Mouse (Mus musculus) midbrain, embryonic 16.5 days (tissue): ENCODE data around the gene Vapa. TPM values are rescaled to one million over a fixed set of nuclear protein-coding genes. Genes with fewer than 3 reads are reported as not detected.

ENCODE experiments used
- ATAC-seq: fragments of 200-750 bp; cut with Nextera tagmentation; 2 replicates; pipeline ENCODE4 v1.8.0; 2017; ENCODE audit warnings: moderate TSS enrichment
- H3K27ac ChIP-seq: fragments of 300-500 bp; sonication (generic); 2 replicates; pipeline ENCODE4 v1.5.1; 2014; ENCODE audit warnings: mild to moderate bottlenecking, low read length, mixed read lengths
- H3K27me3 ChIP-seq: fragments of 300-500 bp; sonication (generic); 2 replicates; pipeline ENCODE4 v1.6.1; 2014; ENCODE audit warnings: low read depth, low read length, mixed read lengths; ENCODE audit not compliant: control insufficient read depth, insufficient read depth
- H3K36me3 ChIP-seq: fragments of 300-500 bp; sonication (generic); 2 replicates; pipeline ENCODE4 v1.6.1; 2014; ENCODE audit warnings: mild to moderate bottlenecking, low read length, moderate library complexity, mixed read lengths; ENCODE audit not compliant: control insufficient read depth, insufficient read depth
- H3K4me1 ChIP-seq: fragments of 300-500 bp; sonication (generic); 2 replicates; pipeline ENCODE4 v1.6.1; 2014; ENCODE audit warnings: mild to moderate bottlenecking, low read length, mixed read lengths; ENCODE audit not compliant: control insufficient read depth, insufficient read depth
- H3K4me2 ChIP-seq: fragments of 300-500 bp; sonication (generic); 2 replicates; pipeline ENCODE4 v1.6.1; 2014; ENCODE audit warnings: mild to moderate bottlenecking, low read length, mixed read lengths
- H3K4me3 ChIP-seq: fragments of 300-500 bp; sonication (generic); 2 replicates; pipeline ENCODE4 v1.5.1; 2014; ENCODE audit warnings: low read depth, mild to moderate bottlenecking, low read length, moderate library complexity, mixed read lengths
- H3K9ac ChIP-seq: fragments of 300-500 bp; sonication (generic); 2 replicates; pipeline ENCODE4 v1.6.1; 2014; ENCODE audit warnings: low read depth, low read length, mixed read lengths
- H3K9me3 ChIP-seq: fragments of 300-500 bp; sonication (generic); replicated peaks from 2 replicates; pipeline ENCODE4 v1.6.1; 2014; ENCODE audit warnings: mild to moderate bottlenecking, low read length, mixed read lengths; ENCODE audit not compliant: control insufficient read depth, poor library complexity, severe bottlenecking
- WGBS: fragments of 180-500 bp; shearing (Covaris S2); extraction: QIAGEN DNeasy Blood & Tissue Kit; methylation state at CpG from one replicate; pipeline ENCODE4 v1.1.7; 2014; 5-methylcytosine and 5-hydroxymethylcytosine counted together
- polyA plus RNA-seq: library from polyadenylated mRNA; unstranded; fragments of >200 nt; fragmentation: Nextera tagmentation; extraction: Ambion mirVana; gene quantifications from 2 replicates; pipeline ENCODE4 v1.2.1, GENCODE M21; 2015

Gene Vapa
- polyA plus RNA-seq: 275 and 287 TPM in 2 replicates

DNA sequence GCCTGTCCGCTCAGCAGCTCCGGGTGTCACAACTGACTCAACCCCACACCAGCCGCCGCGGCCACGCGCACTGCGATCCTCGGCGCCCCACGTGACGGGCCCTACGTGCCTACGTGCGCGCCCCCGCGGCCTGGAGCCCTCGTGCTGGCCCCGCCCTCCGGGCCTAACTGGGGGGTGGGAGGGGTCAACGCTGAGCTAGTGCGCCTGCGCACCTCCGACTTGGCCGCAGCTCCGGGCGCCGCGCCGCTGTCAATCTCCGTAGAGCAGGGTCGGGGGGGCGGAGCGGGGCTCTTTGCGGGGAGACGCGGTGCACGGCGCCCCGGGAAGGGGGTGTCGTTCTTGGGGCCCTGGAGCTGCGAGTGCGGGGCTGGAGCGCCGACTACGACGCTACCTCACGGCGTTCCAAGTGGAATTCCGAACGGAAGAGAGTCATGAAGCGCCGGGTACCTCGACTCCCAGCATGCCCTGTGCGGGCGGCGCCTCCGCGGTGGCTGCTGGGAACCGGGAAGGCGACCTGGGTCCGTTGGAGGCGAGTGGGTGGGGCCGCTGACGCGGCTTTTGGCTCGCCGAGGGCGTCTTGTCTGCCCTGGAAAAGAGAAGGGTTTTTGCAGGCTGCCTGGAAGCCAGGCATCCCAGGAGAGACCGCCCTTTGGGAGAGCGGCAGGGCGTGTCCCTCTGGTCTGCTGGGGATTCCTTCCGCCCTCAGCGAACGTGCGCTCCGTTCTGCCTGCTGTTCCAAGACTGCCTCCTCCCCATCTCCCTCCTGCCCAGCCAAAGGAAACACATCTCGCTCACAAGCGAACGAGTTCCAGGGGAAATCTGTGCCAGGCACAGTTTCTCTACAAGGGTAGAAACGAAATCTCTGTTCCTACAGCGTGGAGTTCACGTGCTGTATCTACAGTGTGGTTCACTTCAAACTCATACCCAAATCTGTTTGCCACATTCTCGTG is at the start of gene Vapa:
TSS of gene Vapa (minus strand) at position 93 of the 950 bp plus-strand sequence.
- ATAC-seq: peak; percentile 93
- Histone ChIP-seq H3K27me3 (no peaks in the 10 kb centered on the region), H3K4me3 (peak within 1 kb of the TSS; percentile 91), H3K9ac (peak within 1 kb of the TSS; percentile 98), H3K27ac (peak within 1 kb of the TSS; percentile 99), H3K4me2 (peak within 1 kb of the TSS; percentile 78), H3K4me1 (peaks cover 20% of the 10 kb centered on the region), H3K36me3 (no peaks in the 10 kb centered on the region), H3K9me3 (no peaks in the 10 kb centered on the region)
- under 1% methylated on average over 83 of the region's 85 CpGs for WGBS

- Histone ChIP-seq H3K27me3 (no peaks in the 10 kb centered on the region), H3K9ac (no peak overlapping the region), H3K4me3 (no peak overlapping the region), H3K4me1 (0 out of 2 replicates have a peak, but pooled peaks cover 3% of the 10 kb centered on the region), H3K9me3 (no peaks in the 10 kb centered on the region), H3K36me3 (no peaks in the 10 kb centered on the region), H3K4me2 (no peak overlapping the region), H3K27ac (no peak overlapping the region)
- no peak for ATAC-seq
- 94% methylated on average over 3 of the region's 3 CpGs for WGBS
Measured at GRCm38 (mm10) chr17:65662662-65663061, 49.3 kb upstream of the Vapa start.

GRCm38 (mm10) chr17:65658416-65658815 is 45.1 kb upstream of the Vapa start:
- 84% methylated on average over 2 of the region's 2 CpGs for WGBS

DNA sequence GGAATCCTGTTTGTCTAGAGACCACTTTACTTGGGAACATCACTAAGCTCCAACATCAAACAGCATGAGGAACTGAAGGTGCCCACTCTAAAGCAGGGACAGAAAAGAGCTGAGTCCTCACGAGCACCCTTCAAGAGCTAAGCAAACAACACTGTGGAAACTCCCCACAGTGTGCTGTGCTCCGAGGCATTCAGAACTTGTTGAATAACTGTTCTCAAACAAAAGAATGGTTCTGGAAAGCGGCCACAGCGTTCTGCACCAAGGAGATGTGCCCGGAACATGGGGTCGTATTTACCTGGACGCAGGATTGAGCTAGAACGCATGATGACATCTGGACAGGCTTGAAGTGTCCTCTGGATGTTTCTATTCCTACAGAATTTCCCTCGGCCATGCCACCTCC is 44.6 kb upstream of the Vapa start:
- Histone ChIP-seq H3K4me3 (no peak overlapping the region), H3K27ac (no peak overlapping the region), H3K9me3 (no peaks in the 10 kb centered on the region), H3K4me1 (no peaks in the 10 kb centered on the region), H3K4me2 (no peak overlapping the region), H3K36me3 (no peaks in the 10 kb centered on the region), H3K9ac (no peak overlapping the region), H3K27me3 (no peaks in the 10 kb centered on the region)
- no peak for ATAC-seq
- 90% methylated on average over 9 of the region's 9 CpGs for WGBS

More at GRCm38 (mm10) chr17:65658416-65658815, 45.1 kb upstream of the Vapa start:
- H3K4me3 ChIP-seq: no peak overlapping the region
- ATAC-seq: no peak
- 0 out of 2 replicates have a peak, but pooled peaks cover under 1% of the 10 kb centered on the region for H3K4me1 ChIP-seq
- H3K9me3 ChIP-seq: no peaks in the 10 kb centered on the region
- no peaks in the 10 kb centered on the region for H3K27me3 ChIP-seq
- H3K27ac ChIP-seq: no peak overlapping the region
- H3K36me3 ChIP-seq: no peaks in the 10 kb centered on the region
- H3K4me2 ChIP-seq: no peak overlapping the region
- no peak overlapping the region for H3K9ac ChIP-seq

GRCm38 (mm10) chr17:65656731-65657130 is 43.4 kb upstream of the Vapa start:
- no peaks in the 10 kb centered on the region for H3K4me1 ChIP-seq
- H3K4me2 ChIP-seq: no peak overlapping the region
- 89% methylated on average over 6 of the region's 6 CpGs for WGBS
- no peaks in the 10 kb centered on the region for H3K27me3 ChIP-seq
- no peak overlapping the region for H3K27ac ChIP-seq
- no peak for ATAC-seq
- no peaks in the 10 kb centered on the region for H3K9me3 ChIP-seq
- H3K36me3 ChIP-seq: no peaks in the 10 kb centered on the region
- no peak overlapping the region for H3K9ac ChIP-seq
- H3K4me3 ChIP-seq: no peak overlapping the region

DNA sequence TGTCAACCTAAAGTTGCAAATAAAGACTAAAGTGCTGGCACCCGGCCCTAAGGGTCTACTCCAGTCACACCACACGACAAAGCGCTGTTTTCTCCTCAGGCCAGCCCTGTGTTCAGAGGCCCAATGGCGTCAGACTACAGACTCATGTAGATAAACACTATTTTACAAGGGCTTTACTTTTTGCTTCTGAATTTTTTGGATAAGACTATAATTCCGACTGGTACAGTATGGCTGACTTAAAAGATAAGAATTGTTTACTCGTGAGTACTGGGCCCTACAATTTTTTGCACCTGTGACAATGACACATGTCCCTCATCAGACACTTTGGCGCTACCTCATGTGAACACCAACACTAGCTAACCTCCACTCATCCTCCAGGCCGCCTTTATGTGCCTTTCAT is 42.7 kb upstream of the Vapa start:
- Histone ChIP-seq H3K9me3 (no peaks in the 10 kb centered on the region), H3K9ac (no peak overlapping the region), H3K4me3 (no peak overlapping the region), H3K36me3 (no peaks in the 10 kb centered on the region), H3K4me2 (no peak overlapping the region), H3K27ac (no peak overlapping the region), H3K27me3 (no peaks in the 10 kb centered on the region), H3K4me1 (no peaks in the 10 kb centered on the region)
- ATAC-seq: no peak
- WGBS: 95% methylated on average over 8 of the region's 8 CpGs

GRCm38 (mm10) chr17:65655608-65656007 is 42.3 kb upstream of the Vapa start:
- 71% methylated on average over 4 of the region's 4 CpGs for WGBS
- no peaks in the 10 kb centered on the region for H3K9me3 ChIP-seq
- no peaks in the 10 kb centered on the region for H3K4me1 ChIP-seq
- H3K4me3 ChIP-seq: no peak overlapping the region
- H3K9ac ChIP-seq: no peak overlapping the region
- no peak overlapping the region for H3K4me2 ChIP-seq
- H3K27ac ChIP-seq: no peak overlapping the region
- no peaks in the 10 kb centered on the region for H3K27me3 ChIP-seq
- H3K36me3 ChIP-seq: no peaks in the 10 kb centered on the region
- ATAC-seq: no peak

DNA sequence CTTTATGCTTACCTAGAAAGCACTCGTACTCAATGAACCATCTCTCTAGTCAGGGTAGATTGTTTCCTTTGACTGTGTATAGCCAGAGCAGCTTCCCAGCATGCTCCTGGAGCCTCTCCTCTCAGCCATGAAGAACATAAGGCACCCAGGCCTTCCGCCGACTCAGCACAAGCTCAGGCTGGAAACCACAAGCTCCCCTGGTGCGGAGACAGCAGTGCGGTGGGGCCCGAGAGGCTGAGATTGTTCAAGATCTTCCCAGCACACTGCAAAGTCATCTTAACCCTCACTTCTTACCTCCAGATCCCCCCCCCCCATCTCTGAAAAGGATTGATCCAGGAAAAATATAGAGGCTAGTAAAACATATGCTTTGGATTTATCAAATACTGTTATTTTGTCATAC is 37.2 kb upstream of the Vapa start:
- Histone ChIP-seq H3K9me3 (no peaks in the 10 kb centered on the region), H3K4me1 (peaks cover 3% of the 10 kb centered on the region; the same call in 1 of the 2 replicates), H3K27ac (no peak overlapping the region), H3K4me2 (no peak overlapping the region), H3K27me3 (no peaks in the 10 kb centered on the region), H3K36me3 (no peaks in the 10 kb centered on the region), H3K4me3 (no peak overlapping the region), H3K9ac (no peak overlapping the region)
- no peak for ATAC-seq
- whole genome bisulfite sequencing: 88% methylated on average over 6 of the region's 6 CpGs

GRCm38 (mm10) chr17:65649175-65649493 is 35.8 kb upstream of the Vapa start:
- H3K27me3 ChIP-seq: no peaks in the 10 kb centered on the region
- H3K36me3 ChIP-seq: no peaks in the 10 kb centered on the region
- ATAC-seq: peak; percentile 23; the same call in 1 of the 2 replicates
- no peak overlapping the region for H3K27ac ChIP-seq
- H3K4me1 ChIP-seq: peaks cover 3% of the 10 kb centered on the region; the same call in 1 of the 2 replicates
- no peak overlapping the region for H3K4me2 ChIP-seq
- H3K9me3 ChIP-seq: no peaks in the 10 kb centered on the region
- no peak overlapping the region for H3K4me3 ChIP-seq
- WGBS: 100% methylated on average over 2 of the region's 2 CpGs
- no peak overlapping the region for H3K9ac ChIP-seq
